Mouse (Mus musculus) kidney, embryonic 14.5 days (tissue): Measurements from ENCODE around the gene B4galt3. TPM values are rescaled to one million over a fixed set of nuclear protein-coding genes. Genes with fewer than 3 reads are reported as not detected.
A peak's percentile ranks its signal among the peaks of the same experiment; 100 is the strongest.

Source experiments
- ATAC-seq: fragments of 200-750 bp; cut with Nextera tagmentation; 2 replicates; pipeline ENCODE4 v1.8.0; 2017; ENCODE audit warnings: moderate number of reproducible peaks, mild to moderate bottlenecking, moderate TSS enrichment, moderate library complexity; ENCODE audit not compliant: low FRiP score, low TSS enrichment
- H3K27ac ChIP-seq: fragments of 300-500 bp; sonication (generic); 2 replicates; pipeline ENCODE4 v1.5.1; 2014; ENCODE audit warnings: low read depth, mild to moderate bottlenecking, low read length, moderate library complexity, mixed read lengths
- H3K27me3 ChIP-seq: fragments of 300-500 bp; sonication (generic); 2 replicates; pipeline ENCODE4 v1.6.1; 2014; ENCODE audit warnings: mild to moderate bottlenecking, low read length; ENCODE audit not compliant: control insufficient read depth, insufficient read depth
- H3K36me3 ChIP-seq: fragments of 300-500 bp; sonication (generic); 2 replicates; pipeline ENCODE4 v1.6.1; 2014; ENCODE audit warnings: low read length, mixed read lengths; ENCODE audit not compliant: control insufficient read depth, insufficient read depth
- H3K4me1 ChIP-seq: fragments of 300-500 bp; sonication (generic); 2 replicates; pipeline ENCODE4 v1.6.1; 2014; ENCODE audit warnings: low read length, mixed read lengths; ENCODE audit not compliant: control insufficient read depth, insufficient read depth
- H3K4me2 ChIP-seq: fragments of 300-500 bp; sonication (generic); replicated peaks from 2 replicates; pipeline ENCODE4 v1.6.1; 2014; ENCODE audit warnings: low read depth, mild to moderate bottlenecking, low read length
- H3K4me3 ChIP-seq: fragments of 300-500 bp; sonication (generic); 2 replicates; pipeline ENCODE4 v1.5.1; 2014; ENCODE audit warnings: mild to moderate bottlenecking, low read length
- H3K9ac ChIP-seq: fragments of 300-500 bp; sonication (generic); 2 replicates; pipeline ENCODE4 v1.6.1; 2014; ENCODE audit warnings: low read depth, mild to moderate bottlenecking, low read length, moderate library complexity
- H3K9me3 ChIP-seq: fragments of 300-500 bp; sonication (generic); 2 replicates; pipeline ENCODE4 v1.6.1; 2016; ENCODE audit warnings: low read length; ENCODE audit not compliant: control insufficient read depth
- WGBS: fragments of 180-500 bp; shearing (Covaris S2); extraction: QIAGEN DNeasy Blood & Tissue Kit; methylation state at CpG from one replicate; pipeline ENCODE4 v1.1.7; 2014; 5-methylcytosine and 5-hydroxymethylcytosine counted together
- polyA plus RNA-seq: library from polyadenylated mRNA; unstranded; fragments of >200 nt; fragmentation: Nextera tagmentation; extraction: Ambion mirVana; gene quantifications from 2 replicates; pipeline ENCODE4 v1.2.1, GENCODE M21; 2014

The B4galt3 gene
- polyA plus RNA-seq, 1 experiment from 2014 or later: 79.2 TPM

DNA sequence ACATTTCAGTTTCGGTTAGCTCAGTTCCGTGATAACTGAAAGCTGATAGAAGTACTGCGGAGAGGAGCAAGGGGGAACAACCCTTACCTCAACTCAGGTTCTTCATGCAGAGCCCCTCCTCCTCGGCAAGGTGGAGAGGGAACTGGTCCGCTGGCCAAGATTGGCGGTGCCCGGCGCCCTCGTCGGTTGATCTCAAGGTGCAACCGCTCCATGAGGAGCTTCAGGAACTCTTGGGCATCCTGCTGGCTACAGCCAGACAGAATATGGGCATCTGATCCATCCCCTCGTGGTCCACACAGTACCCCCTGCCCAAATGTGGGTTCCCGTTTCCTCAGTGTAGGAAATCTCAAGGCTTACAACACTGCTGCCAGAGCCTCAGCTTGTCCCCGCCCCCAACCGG, 14.4 kb downstream of the B4galt3 start:
- Histone ChIP-seq H3K4me2 (no peak overlapping the region), H3K4me1 (peaks cover 17% of the 10 kb centered on the region; the same call in 1 of the 2 replicates), H3K27me3 (no peaks in the 10 kb centered on the region), H3K9me3 (no peaks in the 10 kb centered on the region), H3K9ac (no peak overlapping the region), H3K27ac (no peak overlapping the region), H3K4me3 (no peak overlapping the region), H3K36me3 (peaks cover 56% of the 10 kb centered on the region)
- 88% methylated on average over 15 of the region's 15 CpGs for WGBS
- no peak for ATAC-seq

- peaks cover 10% of the 10 kb centered on the region; the same call in 1 of the 2 replicates for H3K4me1 ChIP-seq
- 89% methylated on average over 20 of the region's 20 CpGs for WGBS
- H3K27ac ChIP-seq: no peak overlapping the region
- H3K9me3 ChIP-seq: no peaks in the 10 kb centered on the region
- H3K9ac ChIP-seq: no peak overlapping the region
- no peak overlapping the region for H3K4me2 ChIP-seq
- no peak for ATAC-seq
- H3K27me3 ChIP-seq: no peaks in the 10 kb centered on the region
- H3K4me3 ChIP-seq: no peak overlapping the region
- peaks cover 62% of the 10 kb centered on the region for H3K36me3 ChIP-seq
Observed at GRCm38 (mm10) chr1:171285096-171285892, 15.2 kb downstream of the B4galt3 start.

DNA sequence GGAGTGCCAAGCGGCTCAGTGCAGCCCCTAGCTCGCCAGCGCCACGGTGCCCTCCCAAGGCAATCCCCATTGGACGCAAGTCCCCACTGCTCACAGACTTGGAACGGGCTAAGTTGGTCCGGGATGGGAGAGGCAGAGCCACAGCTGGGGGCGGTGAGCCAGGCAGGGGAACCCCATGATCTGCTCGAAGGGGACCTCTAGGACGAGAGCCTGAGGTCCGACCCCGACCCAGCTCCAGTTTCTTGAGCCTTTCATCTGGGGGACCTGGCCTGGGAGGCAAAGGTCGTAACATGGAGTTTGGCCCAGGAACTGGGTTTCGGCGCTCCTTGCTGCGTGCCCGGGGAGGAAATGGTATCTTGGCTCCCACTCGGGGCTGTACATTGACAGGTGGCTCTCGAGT, 16.4 kb downstream of the B4galt3 start:
- no peak overlapping the region for H3K27ac ChIP-seq
- peaks cover 62% of the 10 kb centered on the region for H3K36me3 ChIP-seq
- H3K27me3 ChIP-seq: no peaks in the 10 kb centered on the region
- H3K4me1 ChIP-seq: peaks cover 10% of the 10 kb centered on the region; the same call in 1 of the 2 replicates
- H3K9ac ChIP-seq: no peak overlapping the region
- H3K9me3 ChIP-seq: no peaks in the 10 kb centered on the region
- peak overlapping the region; percentile 63 for H3K4me2 ChIP-seq
- H3K4me3 ChIP-seq: no peak overlapping the region; the same call in 1 of the 2 replicates
- 89% methylated on average over 19 of the region's 19 CpGs for whole genome bisulfite sequencing
- ATAC-seq: no peak

DNA sequence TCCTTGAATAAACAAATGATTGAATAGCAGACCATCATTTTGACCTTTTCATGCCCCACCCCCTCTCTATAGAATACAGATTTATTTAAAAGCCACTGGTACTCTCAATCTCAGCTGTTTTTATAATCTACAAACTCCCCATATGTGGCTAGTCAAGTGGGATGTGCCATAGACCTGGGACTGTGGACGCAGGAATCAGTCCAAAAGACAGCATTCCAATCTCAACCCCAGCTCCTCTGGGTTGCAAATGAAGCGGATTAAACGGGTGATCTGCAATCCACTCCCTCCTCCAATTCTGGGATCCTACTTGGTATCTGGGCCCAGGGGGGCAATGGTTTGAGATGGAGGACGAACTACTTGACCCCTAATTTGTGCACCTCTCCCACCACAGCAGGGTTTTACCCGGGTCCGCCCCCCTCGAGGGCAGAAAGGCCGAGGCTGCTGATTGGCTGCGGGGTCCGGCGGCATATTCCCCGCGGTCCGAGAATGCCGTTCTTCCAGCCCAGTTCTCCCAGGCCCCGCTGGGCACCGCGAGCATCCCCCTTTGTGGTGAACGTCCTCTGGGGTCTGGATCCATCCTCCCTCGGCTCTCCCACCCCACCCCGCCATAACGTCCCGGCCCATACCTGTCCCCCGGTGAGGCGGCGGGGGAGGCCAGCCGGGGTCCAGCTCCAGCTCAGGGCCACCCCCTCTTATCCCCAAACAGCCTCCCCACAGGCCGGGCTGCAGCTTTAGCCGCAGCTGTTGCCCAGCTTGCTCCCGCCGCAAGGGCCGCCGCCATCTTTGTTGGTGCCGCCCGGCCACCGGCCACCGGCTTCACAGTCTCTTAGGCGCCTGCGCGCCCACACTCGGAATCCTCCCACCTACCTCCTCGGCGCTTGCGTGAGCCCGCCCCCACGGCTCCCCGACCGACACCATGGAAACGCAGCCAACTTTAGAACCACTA, 17.3 kb downstream of the B4galt3 start, which contains the start of gene Usp21:
TSS of gene Usp21 (minus strand) at position 856 of the 946 bp plus-strand sequence.
- Histone ChIP-seq H3K4me1 (peaks cover 5% of the 10 kb centered on the region; the same call in 1 of the 2 replicates), H3K36me3 (peaks cover 56% of the 10 kb centered on the region), H3K27ac (peak within 1 kb of the TSS; percentile 92), H3K27me3 (no peaks in the 10 kb centered on the region), H3K9ac (peak within 1 kb of the TSS; percentile 94), H3K9me3 (no peaks in the 10 kb centered on the region), H3K4me3 (peak within 1 kb of the TSS; percentile 96), H3K4me2 (peak within 1 kb of the TSS; percentile 63)
- peak; percentile 94 for ATAC-seq
- WGBS: under 1% methylated on average over 49 of the region's 49 CpGs

- Histone ChIP-seq H3K27ac (peak overlapping the region; percentile 92), H3K9me3 (no peaks in the 10 kb centered on the region), H3K27me3 (no peaks in the 10 kb centered on the region), H3K4me1 (peaks cover 7% of the 10 kb centered on the region; the same call in 1 of the 2 replicates), H3K9ac (no peak overlapping the region), H3K36me3 (peaks cover 48% of the 10 kb centered on the region), H3K4me2 (peak overlapping the region; percentile 63; the same call in 1 of the 2 replicates), H3K4me3 (no peak overlapping the region; the same call in 1 of the 2 replicates)
- WGBS: 63% methylated on average over 4 of the region's 4 CpGs
- no peak for ATAC-seq
Observed at GRCm38 (mm10) chr1:171288328-171288727, 18.2 kb downstream of the B4galt3 start.

DNA sequence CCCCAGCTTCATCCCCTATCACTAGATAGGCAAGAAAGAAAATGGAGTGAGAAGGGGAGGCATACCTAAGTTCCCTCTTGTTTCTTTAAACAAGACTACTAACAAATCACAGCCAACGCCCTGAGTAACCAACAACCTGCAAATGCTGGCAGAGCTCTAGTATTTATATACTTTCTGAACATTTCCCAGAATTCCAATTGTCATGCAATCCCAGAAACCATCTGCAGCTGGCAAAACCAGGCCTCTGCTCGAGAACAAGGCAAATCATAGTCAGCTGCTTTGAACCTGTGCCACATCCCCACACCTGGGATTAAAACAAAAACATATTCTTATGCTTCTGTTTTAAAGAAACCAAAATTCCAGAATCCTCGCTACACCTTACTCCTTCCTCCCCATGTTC, 23.2 kb downstream of the B4galt3 start:
- peak overlapping the region; percentile 68 for H3K4me2 ChIP-seq
- WGBS: 85% methylated on average over 3 of the region's 3 CpGs
- H3K27me3 ChIP-seq: no peaks in the 10 kb centered on the region; the same call in 1 of the 2 replicates
- H3K4me3 ChIP-seq: peak overlapping the region; percentile 77
- no peak overlapping the region for H3K9ac ChIP-seq
- peaks cover 8% of the 10 kb centered on the region; the same call in 1 of the 2 replicates for H3K4me1 ChIP-seq
- peaks cover 17% of the 10 kb centered on the region for H3K36me3 ChIP-seq
- no peaks in the 10 kb centered on the region for H3K9me3 ChIP-seq
- no peak for ATAC-seq
- no peak overlapping the region for H3K27ac ChIP-seq

DNA sequence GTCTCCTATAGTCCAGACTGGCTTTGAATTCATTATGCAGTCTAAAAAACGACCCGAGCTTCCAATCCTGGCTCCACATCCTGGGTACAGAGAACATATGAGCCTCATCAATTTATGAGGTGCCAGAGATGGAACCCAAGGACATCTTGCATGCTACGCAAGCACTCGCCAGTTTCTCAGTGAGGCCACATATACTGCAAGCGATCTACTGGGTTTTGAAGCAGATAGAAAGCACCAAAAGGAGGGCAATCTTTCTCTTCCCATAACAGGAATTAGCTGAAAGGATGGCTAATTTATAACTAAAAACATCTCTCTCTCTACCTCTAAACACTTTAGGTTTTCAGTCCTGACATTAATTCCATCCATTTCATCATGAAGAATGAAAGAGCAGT, 23.8 kb downstream of the B4galt3 start:
- Histone ChIP-seq H3K36me3 (peaks cover 12% of the 10 kb centered on the region), H3K9ac (peak overlapping the region; percentile 72), H3K4me2 (peak overlapping the region; percentile 68), H3K4me3 (peak overlapping the region; percentile 77), H3K4me1 (peaks cover 8% of the 10 kb centered on the region; the same call in 1 of the 2 replicates), H3K27ac (peak overlapping the region; percentile 94; the same call in 1 of the 2 replicates), H3K27me3 (no peaks in the 10 kb centered on the region; the same call in 1 of the 2 replicates), H3K9me3 (no peaks in the 10 kb centered on the region)
- WGBS: 39% methylated on average over 5 of the region's 5 CpGs
- no peak for ATAC-seq

GRCm38 (mm10) chr1:171294298-171295062, 24.4 kb downstream of the B4galt3 start, which contains the start of gene Ufc1:
Gene Ufc1 (minus strand): TSS chr1:171295024.
- H3K36me3 ChIP-seq: peaks cover 6% of the 10 kb centered on the region
- H3K4me3 ChIP-seq: peak within 1 kb of the TSS; percentile 77
- H3K9ac ChIP-seq: peak within 1 kb of the TSS; percentile 72
- H3K4me2 ChIP-seq: peak within 1 kb of the TSS; percentile 68
- H3K27me3 ChIP-seq: no peaks in the 10 kb centered on the region; the same call in 1 of the 2 replicates
- WGBS: under 1% methylated on average over 42 of the region's 42 CpGs
- peaks cover 8% of the 10 kb centered on the region; the same call in 1 of the 2 replicates for H3K4me1 ChIP-seq
- H3K27ac ChIP-seq: peak within 1 kb of the TSS; percentile 94
- ATAC-seq: peak; percentile 78
- no peaks in the 10 kb centered on the region for H3K9me3 ChIP-seq
